Mouse (Mus musculus): Measurements from ENCODE around the gene Gnb1.

Gnb1 gene

DNA sequence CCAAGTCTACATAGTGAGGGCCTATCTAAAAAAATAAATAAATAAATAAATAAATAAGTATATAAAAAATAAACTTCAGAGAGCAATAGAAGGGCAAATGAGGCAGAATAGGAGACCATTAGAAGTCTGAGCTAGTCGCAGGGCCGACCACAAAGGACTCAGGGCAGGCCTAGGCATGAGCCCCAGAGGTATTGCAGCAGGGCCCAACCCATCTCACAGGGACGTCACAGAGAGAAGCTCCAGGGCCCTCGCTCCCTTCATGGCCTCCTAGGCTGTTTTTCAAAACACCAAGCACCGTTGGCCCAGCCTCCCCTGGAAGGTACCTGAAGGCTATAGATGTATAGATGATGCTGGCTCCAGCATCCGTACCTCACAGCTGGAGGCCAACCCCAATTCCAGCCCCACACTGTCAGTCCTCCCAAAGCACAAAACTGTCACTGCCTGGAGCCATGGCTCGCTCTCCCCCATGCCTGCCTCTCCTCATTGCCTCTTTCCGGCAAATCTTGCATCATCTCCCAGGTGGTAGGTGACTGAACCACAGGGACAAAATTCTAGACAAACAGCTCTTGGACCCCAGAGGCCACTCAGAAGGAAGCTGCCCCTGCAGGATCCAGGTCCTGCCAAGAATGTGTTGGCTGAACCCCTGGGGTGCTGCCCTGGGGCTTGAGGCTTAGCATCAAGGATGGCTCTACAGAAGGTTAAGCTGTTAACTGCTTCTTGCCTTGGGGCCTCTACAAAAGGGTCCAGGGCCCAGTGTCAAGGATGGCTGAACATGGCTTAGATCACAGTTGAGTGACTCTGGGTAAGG is 8.2 kb upstream of the Gnb1 start:
- in situ Hi-C loops (cut with MboI; ENCODE audit: low sequenced_read_pairs), result loop anchor here (5.0 kb wide), 1 partner anchor 94 kb away; no protein-coding TSS in a partner anchor

DNA sequence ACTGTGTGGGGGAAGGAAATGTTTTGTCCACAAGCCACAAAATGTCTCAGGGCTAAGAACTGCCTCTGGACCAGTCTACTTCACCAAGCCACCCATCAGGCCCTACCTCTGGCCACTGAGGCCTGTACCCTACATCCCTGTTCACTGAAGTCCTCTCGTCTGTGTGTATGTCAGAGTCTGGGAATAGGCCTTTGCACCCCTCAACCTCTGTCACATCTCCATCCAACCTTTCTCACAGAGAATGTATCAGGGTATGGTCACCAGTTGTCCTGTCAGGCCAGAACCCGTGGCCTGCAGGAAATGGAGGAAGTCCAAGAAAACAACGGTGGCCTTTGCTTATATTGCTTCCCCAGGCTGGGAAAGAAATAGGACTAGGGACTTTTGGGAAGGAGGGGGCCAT is 5.6 kb upstream of the Gnb1 start:
- in situ Hi-C loops (cut with MboI; ENCODE audit: low sequenced_read_pairs), result no loop called here

DNA sequence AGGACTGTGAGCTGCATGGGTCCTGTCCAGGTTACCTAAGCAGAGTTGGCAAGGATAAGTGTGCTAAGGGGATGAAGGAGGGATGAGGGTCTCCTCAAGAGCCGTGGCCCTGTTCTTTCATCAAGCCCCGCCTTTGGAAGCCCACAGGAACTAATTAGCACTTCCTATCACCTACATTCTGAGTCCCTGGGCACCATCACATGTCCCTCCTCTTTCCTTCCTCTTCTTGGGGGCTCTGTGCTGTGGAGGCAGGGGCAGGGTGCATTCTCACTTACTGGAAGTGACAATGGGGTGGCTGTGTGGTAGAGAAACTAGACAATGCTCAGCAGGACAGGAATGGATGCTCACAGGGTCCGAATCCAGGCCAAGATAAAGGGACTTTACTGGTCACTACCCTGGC is 3.4 kb upstream of the Gnb1 start:
- in situ Hi-C loops (cut with MboI; ENCODE audit: low sequenced_read_pairs), result no loop called here

DNA sequence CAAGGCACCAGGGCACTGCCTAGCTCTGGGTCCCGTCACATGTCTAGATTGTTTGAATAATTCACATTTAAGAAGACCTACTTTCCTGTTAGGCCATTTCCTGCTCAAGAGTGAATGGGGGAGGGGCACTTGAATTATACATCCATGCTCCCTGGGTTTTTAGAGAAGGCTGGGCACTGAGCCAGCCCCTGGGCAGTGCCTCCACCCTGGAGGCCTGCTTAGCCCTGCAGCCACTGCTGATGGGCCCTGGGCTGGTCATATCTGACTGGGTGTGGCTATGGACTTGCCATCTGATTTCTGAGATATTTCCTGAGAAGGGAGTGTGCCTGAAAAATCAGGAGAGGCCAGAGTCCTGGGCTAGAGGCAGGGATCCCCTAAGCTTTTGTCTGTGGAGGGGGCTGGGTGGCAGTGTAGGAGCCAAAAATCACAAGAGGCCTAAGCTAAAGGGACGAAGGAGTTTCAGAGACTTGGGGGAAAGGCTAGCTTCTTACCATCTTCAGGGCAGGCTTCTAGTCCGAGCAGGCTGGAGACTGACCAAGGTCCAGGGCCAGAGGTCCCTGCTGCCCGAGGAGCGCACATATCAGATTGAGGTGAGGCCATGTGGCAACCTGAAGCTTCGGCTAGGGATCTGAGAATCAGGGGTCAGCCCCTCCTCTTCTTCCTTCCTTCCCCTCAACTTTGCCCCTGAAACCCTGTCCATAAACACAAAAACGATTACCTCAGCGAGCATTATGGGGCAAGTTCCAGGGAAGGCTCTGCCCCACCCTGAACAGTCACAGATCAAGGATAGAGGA is 2.7 kb upstream of the Gnb1 start:
- in situ Hi-C loops (cut with MboI; ENCODE audit: low sequenced_read_pairs), result no loop called here

DNA sequence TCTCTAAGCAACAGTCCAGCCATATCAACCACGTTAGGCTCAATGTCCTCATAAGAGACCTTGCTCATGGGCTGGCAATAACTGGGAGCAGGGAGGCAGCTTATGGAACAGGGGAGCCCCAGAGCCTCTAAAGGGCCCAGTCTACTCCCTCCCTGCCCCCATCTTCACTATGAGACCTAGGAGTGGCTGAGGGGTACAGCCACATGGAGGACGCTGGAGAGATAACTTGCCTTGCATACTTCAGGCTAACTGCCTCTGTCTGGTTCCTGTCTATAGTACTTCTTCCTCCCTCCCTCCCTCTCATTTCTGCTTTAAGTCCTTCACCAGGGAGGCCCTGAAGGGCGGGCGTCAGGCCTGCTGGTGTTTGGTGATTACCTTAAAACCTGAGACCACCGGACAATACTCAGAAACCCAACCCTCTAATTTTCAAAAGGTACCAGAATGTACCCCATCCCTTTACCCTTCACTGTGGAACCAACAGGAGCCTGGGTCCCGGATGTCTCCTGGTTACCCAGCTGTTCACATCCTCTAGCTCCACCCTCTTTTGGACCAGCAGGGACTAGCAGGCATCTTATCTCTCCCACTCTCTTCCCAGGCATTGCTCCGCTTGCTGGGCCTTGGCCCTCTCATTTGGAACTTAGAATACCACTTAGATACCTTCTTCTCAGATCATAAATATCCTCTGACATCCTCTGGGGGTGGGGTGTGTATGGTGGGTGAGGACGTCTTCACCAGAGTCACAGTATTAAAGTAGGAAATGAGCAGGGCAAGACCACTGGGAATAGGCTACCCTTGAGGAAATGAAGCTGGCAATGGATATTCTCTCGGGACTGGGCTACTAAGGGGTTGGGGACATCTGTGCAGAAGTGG is 1.8 kb upstream of the Gnb1 start:
- in situ Hi-C loops (cut with MboI; ENCODE audit: low sequenced_read_pairs), result no loop called here

DNA sequence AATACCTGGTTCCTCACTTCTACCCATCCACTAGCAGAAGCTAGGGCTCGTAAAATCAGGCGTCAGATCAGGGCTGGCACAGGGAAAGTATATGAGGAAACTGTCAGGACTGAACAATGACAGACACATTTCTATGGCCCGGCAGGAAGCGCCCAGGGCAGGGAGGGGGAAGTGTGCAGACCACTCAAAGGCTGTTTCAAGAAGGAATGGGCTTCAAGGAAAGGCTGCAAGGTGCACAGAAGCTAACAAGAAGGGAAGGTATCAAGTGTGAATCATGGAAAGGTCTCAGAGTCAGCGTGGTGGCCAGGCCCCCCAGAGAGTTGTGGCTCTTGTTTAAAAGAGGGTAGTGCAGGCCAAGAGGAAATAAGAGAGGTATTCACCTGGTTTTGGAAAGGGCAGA is 705 bp upstream of the Gnb1 start:
- in situ Hi-C loops (cut with MboI; ENCODE audit: low sequenced_read_pairs), result no loop called here

DNA sequence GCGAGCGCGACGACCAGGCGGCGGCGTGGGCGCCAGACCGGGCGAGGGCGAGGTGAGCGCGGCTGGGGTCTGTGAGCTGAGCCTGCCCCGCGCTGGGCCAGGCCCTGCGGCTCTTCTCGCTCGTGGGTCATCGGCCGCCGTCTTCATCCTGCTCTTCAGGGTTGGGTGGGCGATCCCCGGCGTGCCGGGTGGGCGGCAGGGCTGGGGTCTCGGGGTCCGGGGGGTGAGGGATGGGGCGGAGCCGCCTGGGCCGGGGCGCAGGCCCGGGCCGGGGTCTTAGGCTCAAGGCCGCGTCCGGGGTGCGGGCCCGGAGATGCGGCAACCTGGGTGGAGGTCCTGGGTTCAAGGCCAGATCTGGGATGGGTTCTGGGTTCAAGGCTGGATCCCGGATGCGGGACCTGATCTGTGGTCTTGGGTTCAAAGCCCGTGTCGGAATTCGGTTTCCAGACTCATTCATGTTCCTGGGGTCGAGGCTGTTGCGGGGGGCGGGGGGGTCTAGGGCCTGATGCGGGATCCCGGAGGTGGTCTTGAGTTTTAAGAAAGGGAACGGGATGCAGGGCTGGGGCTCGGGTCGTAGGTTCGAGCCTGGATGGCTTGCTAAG is 469 bp downstream of the Gnb1 start:
- in situ Hi-C loops (cut with MboI; ENCODE audit: low sequenced_read_pairs), result no loop called here

DNA sequence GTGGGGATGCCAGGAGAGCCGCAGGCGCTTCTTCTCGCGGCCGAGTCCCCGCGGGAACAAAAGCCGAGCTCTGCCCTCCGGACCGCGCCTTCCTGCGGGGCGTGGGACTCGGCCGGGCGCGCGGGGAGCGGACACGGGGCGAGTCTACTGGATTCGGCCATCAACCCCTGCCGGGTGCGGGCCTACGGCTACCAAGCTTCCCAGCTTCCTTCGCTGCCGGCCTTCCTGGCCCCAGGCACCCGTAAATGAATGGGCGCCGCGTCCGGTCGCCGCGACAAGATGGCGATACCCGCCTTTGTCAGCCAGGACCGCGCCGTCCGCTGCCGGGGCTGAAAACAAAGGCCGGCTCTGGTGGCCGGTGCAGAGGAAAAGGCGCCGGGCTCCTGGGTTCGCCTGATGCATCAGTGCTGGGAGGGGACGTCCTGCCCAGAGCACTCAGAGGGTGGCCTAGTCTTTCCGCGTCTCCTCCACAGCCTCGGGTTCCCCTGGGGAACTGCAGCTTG is 1.0 kb downstream of the Gnb1 start:
- in situ Hi-C loops (cut with MboI; ENCODE audit: low sequenced_read_pairs), result no loop called here

DNA sequence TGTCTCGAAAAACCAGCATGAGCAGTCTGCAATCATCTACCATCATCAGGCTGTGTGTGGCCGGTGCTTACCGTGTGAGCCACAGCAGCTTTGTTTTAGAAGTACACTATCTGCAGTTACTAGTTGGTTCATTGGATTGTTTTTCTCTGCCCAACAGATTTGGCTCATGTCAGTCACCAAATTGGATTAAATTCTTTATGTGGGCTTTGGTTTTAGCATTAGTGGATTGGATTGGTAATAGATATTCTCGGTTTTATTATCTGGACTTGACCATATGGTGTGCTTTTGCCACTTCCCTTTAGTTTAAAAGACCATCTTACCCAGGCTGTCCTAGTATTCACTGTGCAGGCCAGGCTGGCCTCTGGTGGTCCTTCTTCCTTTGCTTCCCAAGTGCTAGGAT is 3.7 kb downstream of the Gnb1 start:
- in situ Hi-C loops (cut with MboI; ENCODE audit: low sequenced_read_pairs), result no loop called here

DNA sequence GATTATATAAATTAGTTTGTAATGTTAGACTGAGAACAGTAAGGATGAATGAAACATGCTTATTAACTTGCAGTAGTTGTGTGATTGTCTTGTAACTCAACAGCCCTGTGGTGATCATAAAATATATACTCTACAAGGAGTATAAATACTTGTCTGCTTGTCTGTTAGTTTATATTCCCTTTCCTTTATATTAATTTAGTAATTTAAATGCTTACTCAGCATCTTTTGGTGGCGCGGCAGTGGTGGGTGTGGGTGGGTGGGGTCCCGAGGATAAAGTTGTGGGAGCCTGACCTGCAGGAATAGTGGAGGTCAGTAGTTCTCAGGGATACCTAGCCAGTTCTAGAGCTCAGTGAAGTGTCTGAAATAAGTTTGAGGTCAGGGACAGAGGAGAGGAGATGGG is 6.8 kb downstream of the Gnb1 start:
- in situ Hi-C loops (cut with MboI; ENCODE audit: low sequenced_read_pairs), result no loop called here

DNA sequence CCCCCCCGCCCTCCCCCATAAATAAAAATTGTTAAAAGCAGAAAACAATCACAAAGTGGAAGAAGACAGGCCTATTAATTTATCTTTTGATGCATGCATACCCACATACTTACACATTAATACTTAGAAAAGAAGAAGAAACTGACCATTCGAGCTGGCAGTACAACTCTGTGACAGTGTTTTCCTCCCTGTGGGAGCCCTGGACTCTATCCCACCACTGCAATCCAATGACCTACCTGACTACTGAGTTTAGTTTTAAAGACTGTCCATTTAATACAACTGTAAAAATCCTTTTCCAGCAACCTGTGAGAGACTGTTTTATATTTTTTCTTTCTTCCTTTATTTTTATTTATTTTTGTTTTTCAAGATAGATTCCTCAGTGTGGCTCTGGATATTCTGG is 10.0 kb downstream of the Gnb1 start:
- in situ Hi-C loops (cut with MboI; ENCODE audit: low sequenced_read_pairs), result no loop called here

DNA sequence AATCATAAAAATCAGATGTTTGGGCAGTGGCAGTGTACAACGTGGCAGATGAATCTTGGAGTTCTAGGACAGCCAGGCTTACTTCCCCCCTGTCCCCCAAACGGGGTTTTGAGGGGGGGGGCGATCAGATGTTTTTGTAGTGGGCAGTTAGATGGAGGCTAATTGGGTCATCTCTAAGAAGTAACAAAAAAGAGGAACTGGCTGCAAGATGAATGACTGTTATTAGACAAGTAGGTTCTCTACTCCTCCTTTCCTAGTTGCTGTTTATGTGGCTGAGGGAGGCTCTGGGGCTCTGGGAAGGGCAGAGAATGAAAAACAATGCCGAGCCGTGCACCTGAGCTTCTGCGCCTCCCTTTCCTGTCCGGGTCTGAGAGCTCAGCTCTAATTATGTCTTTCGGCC is 13.9 kb downstream of the Gnb1 start:
- in situ Hi-C loops (cut with MboI; ENCODE audit: low sequenced_read_pairs), result no loop called here

DNA sequence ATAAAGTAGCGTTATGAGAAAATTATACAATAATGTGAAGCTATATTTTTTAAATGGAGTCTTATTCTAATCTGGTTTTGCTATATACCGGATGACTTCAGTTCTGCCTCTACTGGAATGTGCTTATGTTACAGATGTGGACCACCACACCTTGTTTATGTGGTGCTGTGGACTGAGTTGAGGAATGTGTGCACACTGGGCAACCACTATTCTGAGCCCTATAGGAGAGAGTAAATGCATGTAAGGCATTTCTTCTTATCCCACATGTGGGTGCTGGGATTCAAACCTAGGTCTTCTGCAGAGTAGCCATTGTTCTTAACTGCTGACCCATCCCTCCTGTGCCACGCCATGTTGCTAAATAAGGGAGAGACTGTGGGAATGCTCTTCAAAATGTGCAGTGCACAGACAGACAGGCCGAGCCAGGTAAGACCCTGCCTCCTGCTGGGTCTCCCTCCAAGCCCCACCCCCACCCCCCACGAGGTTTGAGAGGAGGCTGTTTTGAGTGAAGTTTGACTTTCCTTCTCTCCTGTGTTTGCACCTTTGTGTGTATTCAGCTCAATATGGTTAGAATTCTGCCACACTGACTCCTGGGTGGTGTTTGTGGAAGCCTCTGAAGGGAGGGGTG is 14.6 kb downstream of the Gnb1 start:
- in situ Hi-C loops (cut with MboI; ENCODE audit: low sequenced_read_pairs), result no loop called here

DNA sequence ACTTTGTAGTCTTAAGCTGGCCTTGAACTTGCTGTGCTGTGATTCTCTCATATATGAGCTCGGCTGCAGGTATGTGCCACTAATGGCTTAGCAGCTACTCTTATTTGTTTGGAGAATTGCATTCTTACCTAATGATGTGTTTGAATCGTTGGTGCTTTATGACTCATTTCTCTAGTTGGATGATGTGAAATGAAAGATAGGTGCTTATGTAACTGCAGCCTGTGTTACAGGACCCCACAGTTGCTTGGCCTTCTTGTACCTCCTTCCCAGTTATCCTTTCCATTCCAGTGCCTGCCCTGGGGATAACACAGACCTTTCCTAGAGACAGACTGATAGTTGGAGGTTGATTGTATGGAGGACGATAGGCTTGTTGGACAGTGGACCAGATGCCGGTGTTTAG is 17.5 kb downstream of the Gnb1 start:
- in situ Hi-C loops (cut with MboI; ENCODE audit: low sequenced_read_pairs), result no loop called here

DNA sequence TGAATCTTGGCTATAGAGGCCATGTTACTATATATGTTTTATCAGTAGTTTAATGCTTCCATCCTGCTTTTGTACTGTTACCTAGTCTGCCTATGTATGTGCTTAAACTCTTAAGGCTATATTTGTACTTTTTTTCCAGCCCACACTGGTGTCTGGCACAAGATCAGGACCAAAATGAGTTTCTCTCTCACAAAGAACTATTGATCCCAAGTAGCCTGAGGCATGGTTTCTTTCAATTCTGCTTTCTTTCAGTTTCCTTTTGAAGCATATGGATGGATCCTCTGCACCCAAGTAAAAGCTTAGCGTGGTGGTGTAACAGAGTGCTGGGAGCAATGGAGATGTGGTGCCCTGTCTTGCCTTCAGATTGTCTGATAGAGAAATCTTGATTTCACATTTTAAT is 19.8 kb downstream of the Gnb1 start:
- in situ Hi-C loops (cut with MboI; ENCODE audit: low sequenced_read_pairs), result no loop called here

DNA sequence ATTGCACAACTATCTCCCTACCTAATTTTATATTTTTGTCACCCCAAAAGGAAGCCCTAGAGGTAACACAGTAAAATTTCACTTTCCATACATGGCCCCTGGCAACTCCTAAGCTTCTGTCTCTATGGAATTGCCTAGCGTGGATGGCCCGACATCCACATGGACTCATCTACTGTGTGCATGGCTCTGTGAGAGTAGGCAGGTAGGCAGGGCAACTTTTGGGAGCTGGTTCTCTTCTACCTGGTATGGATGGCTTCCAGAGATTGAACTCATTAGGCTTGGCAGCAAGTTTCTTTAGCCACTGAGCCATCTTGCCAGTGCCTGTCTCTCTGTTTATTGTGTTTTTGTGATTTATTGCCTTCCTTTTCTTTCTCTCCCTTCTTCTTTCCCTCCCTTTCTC is 23.6 kb downstream of the Gnb1 start:
- in situ Hi-C loops (cut with MboI; ENCODE audit: low sequenced_read_pairs), result no loop called here

DNA sequence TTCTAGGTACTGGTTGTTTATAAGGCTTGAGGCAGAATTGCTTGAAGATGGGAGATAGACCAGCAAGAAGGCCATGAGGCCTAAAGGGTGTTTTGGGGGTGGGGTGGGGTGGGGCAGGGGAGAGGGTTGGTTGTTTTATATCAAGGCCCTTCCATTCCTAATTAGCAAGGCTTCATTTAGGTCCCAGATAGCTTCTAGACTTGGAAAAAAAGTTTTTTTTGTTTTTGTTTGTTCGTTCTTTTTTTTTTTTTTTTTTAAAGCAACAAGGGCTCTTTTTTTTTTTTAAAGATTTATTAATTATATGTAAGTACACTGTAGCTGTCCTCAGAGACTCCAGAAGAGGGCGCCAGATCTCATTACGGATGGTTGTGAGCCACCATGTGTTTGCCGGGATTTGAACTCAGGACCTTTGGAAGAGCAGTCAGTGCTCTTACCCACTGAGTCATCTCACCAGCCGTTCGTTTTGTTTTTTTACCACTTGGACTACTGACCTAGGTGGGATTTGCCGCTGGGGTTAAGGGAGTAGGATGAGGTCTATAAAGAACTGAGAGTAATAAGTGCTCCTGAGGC is 26.9 kb downstream of the Gnb1 start:
- in situ Hi-C loops (cut with MboI; ENCODE audit: low sequenced_read_pairs), result no loop called here

DNA sequence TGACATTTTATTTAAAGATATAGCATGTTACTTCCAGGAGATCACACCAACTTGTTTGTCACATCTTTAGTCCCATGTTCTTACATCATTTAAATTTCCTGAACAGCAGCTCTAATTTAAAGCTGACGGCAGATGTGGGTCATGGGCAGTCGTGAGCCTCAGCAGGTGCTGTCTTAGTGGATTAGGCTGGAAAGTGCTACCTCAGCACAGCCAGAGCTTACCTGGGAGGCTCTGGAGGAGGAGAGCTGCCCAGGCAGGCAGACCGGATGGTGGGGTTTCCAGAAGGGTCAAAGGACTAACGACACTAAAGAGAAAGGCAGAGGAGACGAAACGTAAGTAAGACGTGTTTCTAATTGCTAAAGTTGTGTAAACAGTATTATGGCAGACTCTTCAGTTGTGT is 31.2 kb downstream of the Gnb1 start:
- in situ Hi-C loops (cut with MboI; ENCODE audit: low sequenced_read_pairs), result no loop called here

DNA sequence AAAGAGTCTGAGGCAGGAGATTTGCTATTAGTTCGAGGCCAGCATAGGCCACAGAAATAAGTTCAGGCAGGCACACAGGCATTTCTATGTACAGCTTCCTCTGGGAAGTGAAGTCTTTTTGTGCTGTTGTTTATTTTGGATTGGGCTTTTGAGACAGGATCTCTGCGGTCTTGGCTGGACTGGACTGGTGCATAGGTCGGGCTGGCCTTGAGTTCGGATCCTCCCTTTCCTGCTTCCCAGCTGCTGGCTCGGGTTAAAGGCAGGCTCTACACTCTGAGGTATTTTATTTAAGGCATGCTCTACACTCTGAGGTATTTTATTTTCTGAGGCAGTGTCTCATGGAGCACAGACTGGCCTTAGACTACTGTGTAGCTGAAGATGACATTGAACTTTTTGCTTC is 34.6 kb downstream of the Gnb1 start:
- in situ Hi-C loops (cut with MboI; ENCODE audit: low sequenced_read_pairs), result no loop called here

DNA sequence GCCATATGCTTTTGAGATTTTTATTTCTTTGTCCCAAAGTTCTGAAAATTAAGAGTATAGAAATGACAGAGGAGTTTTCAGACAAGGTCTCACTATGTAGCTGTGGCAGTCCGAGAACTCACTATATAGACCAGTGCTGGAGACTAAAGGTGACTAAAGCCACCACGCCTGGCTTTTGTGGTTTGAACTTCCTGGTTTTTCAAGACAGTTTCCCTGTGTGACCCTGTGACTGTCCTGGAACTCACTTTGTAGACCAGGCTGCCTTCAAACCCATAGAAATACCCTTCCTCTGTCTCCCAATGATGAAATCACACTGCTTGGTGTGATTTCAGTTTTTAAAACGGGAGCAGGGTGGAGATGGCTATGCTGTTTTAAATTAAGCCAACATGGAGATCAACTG is 38.1 kb downstream of the Gnb1 start:
- in situ Hi-C loops (cut with MboI; ENCODE audit: low sequenced_read_pairs), result no loop called here
